Mouse (Mus musculus): ENCODE measurements around the gene B4galt5.

B4galt5 gene

DNA sequence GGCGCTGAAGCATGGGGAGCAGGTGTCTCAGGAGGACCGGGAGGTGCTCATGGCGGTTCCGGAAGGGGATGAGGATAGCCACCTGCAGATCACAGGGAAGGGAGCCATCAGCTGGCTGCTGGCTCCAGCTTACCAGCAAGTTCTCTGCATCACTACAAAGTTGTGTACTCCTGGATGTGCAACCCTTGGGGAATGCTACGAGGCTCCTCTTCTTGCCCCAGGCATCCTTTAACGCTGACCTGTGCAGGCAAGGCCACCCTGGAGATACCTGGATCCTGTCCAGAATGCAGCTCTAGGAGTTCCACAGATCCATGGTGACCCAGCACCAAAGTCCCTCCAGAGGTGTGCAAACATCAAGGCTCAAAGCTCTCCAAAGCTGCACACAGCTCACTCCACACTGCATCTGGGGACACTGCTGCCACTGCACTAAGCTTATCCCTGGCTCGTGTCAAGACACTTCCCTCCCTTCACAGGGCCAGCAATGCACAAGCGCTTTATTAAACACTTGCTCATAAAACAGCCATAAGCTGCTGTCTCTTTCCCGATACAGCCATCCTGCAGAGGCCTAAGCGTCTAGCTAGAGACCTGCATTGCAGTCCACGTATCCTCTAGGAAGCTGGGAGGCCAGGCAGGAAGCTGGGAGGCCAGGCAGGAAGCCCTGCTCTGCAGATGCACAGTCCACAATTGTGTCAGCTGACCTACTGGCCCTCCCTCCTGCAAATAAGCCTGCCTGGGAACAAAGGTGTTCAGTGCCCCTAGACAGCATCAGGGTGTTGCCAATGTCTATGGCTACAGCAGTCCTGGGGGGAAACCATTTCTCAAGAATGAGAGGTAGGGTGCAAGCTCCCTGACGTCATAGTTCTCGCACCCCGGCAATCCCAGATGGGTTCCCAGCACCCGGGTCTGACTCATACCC lies 42.1 kb downstream of the B4galt5 start:
- ATAC-seq (ENCODE audit: insufficient number of reproducible peaks, low FRiP score, low TSS enrichment) = no peak

DNA sequence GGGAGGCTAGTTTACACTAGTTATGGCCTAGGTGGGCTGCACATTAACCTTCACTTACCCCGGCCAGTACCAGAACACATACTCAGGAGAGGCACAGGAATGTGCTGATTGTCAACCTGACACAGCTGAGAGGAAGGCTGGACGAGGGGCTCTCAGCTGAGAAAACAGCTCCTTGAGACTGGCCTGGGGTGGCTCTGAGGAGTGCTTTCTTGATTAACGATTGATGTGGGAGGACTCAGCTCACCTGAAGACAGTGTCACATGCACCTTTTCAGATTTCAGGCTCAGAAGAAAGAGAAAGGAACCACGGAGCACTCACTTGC lies 42.7 kb downstream of the B4galt5 start:
- ATAC-seq (ENCODE audit: insufficient number of reproducible peaks, low FRiP score, low TSS enrichment) = no peak

DNA sequence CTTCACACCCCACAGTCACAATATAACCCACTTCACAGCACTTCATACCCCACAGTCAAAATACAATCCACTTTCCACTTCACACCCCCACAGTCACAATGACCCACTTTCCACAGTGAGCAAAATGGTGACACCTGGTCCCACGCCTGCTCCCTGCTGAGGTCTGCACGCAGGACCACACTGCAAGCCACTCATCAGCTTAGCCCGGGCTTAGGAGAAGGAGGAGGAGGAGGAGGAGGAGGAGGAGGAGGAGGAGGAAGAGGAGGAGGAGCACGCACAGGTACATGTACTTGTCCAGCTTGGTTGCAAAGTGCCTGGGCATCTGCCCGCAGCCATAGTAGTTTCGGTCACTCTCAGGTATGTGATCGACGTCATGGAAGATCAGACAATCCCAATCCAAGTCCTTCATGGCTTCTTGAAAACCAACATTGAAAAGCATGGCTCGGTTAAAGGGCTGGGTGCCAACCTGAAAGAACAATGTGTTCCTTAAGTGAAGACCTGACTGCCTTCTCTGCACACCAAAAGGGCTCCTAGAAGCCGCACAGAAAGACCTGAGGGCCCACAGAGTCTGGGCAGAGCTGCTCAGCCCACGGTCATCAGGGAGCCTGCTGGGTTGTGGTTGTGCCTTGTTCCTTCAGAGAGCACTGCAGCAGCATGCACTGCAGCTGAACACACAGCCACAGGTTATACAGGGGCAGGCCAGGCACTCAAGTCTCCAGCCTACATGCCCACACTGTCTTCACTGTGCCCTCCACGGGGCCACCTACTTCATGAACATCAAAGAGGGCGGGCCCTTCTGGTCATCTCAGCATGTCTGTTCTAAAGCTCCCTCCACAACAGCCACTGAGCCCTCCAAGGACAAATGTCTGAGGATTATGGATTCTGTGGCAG lies 43.4 kb downstream of the B4galt5 start:
- no peak for ATAC-seq (ENCODE audit: insufficient number of reproducible peaks, low FRiP score, low TSS enrichment)

DNA sequence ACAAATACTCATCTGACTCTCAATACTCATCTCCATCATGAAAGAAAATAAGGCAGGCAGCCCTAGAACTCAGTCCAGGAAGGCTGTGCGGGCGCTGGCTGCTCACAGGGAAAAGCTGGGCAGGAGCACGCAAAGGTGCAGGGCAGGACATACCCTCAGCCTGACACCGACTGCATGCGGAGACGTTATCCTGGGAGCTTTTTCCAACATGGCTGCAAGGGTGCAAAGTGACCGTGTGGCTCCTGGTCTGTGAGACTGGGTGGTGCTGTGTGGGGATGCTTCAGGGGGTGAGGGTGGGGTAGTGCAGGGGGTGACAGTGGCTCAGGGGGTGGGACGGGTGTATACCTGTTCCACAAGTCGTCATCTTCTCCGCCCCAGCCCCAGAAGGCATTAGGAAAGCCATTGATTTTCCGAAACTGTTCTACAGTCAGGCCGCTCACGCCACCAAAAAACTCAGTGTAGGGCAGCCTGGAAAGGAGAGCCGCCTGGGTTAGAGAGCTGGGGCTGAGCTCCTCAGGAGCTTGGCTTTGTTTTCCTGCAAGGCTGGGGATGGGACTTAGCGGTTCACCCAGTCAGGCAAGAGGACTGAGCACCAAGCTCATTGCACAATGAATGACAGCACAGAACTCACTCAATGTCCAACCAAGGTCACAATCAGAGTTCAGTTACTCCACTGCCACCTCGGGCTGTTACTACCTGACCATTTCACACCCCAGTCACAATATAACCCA lies 44.2 kb downstream of the B4galt5 start:
- ATAC-seq (ENCODE audit: insufficient number of reproducible peaks, low FRiP score, low TSS enrichment) = no peak

DNA sequence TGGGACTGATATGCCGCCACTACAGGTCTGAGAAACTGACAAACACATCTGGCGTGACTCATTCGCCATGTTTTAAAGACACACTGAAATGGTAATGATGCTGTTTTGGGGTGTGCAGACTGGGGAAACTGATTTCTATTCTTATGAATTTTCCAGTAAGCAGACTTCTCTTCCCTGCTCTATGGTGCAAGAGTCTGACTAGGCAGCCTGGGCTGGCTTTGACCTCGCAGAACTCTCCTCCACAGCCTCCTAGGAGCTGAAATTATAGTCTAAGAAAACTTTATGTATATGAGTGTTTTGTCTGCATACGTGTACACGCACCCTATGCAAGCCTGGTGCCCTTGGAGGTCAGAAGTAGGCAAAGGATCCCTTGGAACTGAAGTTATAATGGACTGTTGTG lies 45.2 kb downstream of the B4galt5 start:
- no peak for ATAC-seq (ENCODE audit: insufficient number of reproducible peaks, low FRiP score, low TSS enrichment)

DNA sequence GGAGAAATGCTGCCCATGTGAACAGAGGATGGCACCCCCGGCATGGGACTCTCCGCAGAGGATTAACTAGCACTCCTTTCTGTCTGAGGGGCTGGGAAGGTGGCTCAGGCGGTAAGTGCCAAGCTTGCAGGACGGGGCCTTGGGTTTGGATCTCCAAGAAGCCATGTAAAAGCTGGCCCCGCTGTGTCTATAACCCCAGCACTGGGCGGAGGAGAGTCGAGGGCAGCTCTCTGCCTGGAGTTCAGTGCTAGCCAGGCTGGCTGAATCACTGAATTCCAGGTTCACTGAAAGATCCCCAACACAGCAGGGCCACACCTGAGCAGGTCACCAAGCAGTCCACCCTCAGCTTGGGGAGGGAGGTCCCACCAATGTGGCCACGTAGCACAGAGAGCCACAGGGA lies 45.8 kb downstream of the B4galt5 start:
- no peak for ATAC-seq (ENCODE audit: insufficient number of reproducible peaks, low FRiP score, low TSS enrichment)

DNA sequence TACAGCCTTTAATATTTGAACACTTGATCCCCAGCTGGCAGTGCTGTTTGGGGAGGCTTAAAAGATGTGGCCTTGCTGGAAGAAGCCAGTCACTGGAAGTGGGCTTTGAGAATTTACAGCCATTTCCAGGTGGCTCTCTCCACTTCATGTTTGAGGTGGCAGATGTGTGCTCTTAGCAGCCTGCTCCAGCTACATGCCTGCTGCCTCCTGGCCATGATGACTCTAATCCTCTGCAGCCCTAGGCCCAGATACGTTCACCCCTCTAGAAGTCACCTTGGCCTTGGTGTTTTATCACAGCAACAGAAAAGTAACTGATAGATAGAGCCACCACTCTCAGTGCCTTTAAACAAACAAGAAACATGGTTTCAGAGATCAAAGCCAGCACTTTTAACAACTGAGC lies 46.3 kb downstream of the B4galt5 start:
- ATAC-seq (ENCODE audit: insufficient number of reproducible peaks, low FRiP score, low TSS enrichment) = no peak

DNA sequence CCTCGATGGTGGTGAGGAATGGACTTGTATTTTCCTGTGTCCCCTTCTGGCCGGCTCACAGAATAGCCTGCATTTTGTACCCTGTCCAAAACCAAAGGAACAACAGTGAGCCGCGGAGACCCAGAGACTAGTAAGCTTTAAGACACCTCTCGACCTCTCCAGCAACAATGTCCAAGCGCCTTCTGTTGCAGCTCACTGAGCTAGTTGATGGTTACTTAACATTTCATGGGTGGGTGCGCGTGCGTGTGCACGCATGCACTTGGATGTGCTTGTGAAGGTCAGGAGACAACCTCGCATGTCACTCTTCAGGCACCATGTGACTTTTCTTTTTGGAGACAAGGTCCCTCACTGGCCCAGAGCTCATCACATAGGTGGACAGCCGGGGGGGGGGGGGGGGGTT lies 47.0 kb downstream of the B4galt5 start:
- ATAC-seq (ENCODE audit: insufficient number of reproducible peaks, low FRiP score, low TSS enrichment) = no peak

DNA sequence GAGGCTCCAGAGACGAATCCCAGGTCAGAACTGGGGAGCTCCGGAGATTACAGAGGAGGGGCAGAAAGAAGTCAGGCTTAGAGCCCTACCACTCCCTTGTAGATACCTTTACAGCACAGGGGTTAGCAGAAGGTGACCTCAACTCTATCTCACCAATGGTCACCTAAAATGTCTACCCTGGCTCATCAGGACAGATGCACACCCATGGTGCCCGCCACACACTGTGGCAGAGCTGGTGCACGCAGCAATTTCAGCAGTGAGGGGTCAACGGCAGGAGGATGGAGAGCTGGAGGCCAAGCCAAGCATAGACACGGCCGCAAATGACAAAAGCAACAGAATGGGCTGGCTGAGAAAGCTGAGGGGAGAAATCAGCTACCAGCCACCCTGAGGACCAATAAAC lies 47.4 kb downstream of the B4galt5 start:
- no peak for ATAC-seq (ENCODE audit: insufficient number of reproducible peaks, low FRiP score, low TSS enrichment)

DNA sequence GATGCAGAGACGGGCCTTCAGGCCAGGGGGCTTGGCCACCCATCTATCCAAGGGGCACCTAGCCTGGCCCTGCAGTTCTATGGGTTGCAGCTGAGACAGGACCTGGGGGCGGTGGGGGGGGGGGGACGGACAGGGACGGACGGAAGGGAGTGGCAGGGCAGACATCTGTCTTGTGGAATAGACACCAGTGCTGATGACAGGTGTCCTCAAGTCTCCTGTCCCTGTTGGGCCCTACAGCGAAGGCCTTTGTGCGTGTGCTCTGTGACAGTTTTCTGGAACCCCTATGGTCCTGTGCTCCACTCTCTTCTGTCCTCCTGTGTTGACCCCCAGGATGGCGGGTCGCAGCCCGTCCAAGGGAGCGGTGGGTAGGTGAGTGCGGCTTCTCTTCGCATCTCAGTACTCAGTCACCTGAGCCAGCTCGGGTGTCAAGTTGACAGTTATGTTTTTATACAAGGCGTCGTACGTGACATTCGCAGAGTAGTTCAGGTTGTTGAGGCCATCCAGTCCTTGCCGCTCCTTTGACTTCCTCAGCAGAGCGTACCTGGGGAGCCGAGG lies 48.0 kb downstream of the B4galt5 start:
- ATAC-seq (ENCODE audit: insufficient number of reproducible peaks, low FRiP score, low TSS enrichment) = no peak

DNA sequence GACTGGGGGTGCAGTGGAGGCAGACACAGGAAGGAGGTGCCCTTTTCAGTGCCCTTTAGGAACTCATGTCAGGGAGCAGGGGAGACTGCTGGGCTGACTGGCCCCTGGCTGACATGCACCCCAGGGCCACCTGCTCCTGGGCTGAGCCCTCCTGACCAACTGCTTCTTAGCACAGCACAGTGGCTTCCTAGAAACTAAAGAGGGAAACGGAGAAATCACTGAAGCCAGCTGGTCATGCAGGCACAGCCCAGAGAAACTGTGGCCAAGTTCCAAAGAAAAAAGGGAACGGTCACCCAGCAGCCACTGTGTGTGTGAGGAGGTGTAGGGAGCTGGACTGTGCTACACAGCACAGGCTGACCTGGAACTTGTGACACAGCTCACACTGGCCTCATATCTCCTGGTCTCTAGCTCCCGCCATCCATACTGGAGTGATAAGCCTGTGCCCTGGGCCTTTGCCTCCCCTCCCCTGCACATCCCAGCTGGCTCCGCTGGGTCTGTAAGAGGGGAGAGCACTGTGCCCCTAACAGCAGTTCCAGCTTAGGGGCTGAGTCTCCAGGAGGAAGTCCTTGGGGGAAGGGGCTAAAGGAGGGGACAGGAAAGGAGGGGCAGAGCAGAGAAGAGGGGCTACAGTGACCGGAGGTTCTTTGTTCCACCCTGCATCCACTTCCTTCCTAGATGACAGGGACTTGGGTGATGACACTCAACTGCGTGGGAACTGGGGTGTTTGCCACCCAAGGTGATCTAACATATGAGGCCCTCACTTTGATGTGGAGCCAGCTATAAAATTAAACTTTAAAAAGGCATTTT lies 48.9 kb downstream of the B4galt5 start:
- ATAC-seq (ENCODE audit: insufficient number of reproducible peaks, low FRiP score, low TSS enrichment) = peak; percentile 33

DNA sequence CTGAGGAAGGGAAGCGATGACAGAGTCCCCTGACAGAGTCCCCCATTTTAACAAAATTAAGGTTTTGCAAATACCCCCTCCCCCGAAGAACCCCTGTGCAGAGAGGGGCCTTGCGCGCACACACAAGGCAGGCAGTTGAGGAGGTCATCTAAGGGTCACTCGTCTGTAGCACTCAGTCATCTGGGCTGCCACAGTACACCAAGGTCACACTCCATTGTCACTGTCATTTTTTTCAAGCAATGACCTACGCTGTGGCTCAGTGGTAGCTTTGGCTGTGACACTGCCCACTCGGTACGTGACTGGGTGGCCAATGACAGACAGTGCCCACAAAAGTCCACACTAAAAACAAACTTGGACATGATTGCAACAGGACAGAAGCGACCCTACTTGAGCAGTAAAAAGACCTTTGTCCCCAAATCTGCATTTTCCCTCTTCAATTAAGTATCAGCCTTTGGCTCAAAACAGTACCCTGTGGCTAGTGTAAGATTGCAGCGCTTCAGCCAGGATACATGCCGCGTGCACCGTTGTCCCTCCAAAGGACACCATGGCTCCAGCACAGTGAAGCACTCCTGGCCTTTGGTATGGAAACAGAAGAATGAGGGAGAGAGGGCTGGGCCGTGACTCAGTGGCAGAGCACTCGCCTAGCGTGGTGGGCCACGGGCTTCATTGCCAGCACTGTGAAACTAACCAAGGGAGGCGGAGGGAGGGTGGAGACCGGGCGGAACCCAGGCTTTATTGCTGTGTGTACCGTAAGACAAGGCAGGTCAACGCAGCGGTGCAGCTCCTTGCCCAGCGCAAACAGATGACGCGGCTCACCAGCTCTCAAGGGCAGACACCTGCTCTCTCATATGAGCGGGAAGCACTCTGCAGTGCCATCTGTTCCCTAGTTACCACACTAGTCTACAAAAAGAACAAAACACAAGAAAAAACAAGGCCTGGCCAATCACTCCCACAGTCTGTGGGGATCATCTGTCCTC lies 50.0 kb downstream of the B4galt5 start:
- peak; percentile 77 for ATAC-seq (ENCODE audit: insufficient number of reproducible peaks, low FRiP score, low TSS enrichment)

DNA sequence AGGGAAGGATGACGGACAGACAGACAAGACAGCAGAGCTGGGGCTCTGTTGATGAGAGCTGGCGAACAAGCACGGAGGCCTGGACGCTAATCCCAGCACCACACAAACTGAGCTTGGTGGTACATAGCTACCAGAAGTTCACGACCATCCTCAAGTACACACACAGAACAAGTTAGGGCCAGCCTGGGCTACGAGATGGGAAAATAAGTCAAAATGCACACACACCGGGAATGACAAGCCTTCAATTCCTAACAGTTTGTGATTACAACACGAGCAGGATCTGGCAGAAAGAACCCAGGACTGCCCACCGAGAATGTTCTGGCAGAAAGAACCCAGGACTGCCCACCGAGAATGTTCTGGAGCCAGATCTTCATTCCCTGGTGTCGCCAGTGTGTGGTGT lies 51.0 kb downstream of the B4galt5 start:
- ATAC-seq (ENCODE audit: insufficient number of reproducible peaks, low FRiP score, low TSS enrichment) = no peak

DNA sequence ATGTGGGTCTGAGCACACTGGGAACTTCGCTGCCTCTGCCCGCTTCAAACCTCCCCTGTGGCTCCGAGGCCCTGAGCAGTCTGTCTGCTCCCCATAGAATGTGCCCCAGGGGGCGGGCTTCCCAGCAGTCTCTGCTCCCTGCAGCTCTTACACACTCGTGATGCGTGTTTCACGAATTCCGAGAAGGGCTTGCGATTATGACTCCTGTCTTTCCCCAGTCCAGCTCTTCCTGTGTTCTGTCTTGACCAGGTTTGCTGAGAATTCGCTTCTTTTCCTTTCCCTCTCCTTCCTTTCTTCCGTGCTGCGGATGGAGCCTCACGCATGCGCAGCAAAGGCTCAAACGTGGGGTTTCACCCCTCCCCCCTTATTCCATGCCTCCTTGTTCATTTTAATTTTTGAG lies 54.1 kb downstream of the B4galt5 start:
- no peak for ATAC-seq (ENCODE audit: insufficient number of reproducible peaks, low FRiP score, low TSS enrichment)

DNA sequence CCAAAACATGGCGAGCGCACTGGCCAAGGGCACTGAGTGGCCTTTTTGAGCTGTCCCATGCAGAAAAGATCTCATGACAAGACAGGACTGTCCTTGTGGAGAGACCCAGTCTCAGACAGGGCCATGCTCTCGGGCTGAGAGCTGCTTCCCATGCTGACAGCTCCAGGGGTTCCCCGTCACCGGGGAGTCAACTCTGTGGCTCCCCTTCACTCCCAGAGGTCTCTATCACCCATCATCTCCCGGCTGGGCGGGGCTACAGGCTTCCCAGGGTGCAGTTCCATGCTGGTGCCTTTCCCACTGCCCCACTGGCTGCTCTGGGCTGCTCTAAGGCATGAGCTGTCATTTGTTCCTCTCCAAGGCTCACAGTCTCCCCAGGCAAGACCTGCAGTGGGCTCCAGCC lies 54.8 kb downstream of the B4galt5 start:
- ATAC-seq (ENCODE audit: insufficient number of reproducible peaks, low FRiP score, low TSS enrichment) = no peak

DNA sequence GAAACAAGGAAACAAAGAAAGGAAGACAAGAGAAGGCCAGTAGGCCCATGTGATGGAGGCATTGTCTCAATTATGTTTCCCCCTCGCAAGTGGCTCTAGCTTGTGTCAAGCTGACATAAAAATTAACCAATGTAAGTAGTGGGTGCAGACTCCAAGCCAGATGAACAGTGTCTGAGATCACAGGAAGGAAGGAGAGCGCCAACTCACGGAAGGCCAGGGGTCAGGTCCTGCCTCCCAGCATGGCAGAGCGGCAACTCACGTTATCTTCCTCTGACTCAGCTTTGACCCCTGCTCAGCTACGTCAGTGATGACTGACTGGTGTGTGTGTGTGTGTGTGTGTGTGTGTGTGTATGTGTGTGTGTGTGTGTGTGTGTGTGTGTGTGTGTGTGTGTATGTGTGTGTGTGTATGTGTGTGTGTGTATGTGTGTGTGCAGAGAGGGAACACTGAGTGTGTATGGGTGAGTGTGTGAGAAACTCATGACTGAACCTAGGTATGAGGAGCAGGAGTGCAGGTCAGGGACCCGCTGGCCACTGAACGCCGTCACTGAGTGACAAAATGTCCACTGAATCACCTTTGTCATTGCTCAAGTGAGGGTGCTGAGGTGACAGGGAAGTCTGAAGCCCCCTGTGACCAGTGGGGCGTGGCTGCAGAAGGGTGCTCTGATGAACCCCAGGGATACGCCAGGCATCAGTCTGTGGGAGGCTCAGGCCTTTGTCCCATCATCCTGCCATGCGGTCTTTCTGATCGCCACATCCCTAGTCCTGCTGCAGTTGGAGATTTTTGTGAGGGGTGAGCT lies 55.5 kb downstream of the B4galt5 start:
- no peak for ATAC-seq (ENCODE audit: insufficient number of reproducible peaks, low FRiP score, low TSS enrichment)

DNA sequence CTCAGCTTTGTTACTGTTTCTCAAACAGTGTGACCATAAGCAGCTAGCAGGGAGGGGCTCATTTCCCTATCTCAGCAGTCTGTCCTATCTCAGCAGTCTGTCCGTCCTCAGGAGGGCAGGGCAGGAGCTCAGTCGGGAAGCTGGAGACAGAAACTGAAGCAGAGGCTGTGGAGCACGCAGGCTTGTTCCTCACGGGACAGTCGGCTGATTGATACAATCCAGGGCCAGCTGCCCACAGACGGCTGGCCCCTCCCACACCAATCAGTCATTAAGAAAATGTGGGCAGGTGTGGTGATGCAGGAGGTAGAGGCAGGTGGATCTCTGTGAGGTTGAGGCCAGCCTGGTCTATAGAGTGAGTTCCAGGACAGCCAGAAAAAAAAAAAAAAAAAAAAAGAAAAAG lies 56.1 kb downstream of the B4galt5 start:
- no peak for ATAC-seq (ENCODE audit: insufficient number of reproducible peaks, low FRiP score, low TSS enrichment)

DNA sequence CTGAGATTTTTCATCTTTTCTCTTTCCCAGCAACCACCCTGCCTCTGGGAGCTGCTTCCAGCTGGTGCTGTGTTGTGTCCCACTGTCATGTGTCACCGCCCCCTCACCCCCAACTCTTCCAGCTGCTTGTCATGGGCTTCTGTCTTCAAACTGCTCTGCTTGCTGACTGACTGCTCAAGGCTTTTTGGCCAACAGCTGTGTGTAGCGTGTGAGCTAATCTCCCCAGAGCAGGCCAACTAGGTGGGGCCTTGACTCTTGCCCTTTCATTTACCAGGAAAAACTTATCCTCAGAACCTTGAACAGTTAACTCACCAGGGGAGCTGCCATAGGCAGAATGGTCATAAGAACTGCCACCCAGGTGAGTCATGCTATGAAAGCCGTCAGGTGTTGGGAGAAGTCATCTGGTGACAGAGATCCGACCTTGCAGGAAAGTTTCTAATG lies 56.8 kb downstream of the B4galt5 start:
- no peak for ATAC-seq (ENCODE audit: insufficient number of reproducible peaks, low FRiP score, low TSS enrichment)

Measured in cerebellum, adult (tissue).